20 mouse cellular contexts compared by ENCODE assay signal in the genomic region with DNA sequence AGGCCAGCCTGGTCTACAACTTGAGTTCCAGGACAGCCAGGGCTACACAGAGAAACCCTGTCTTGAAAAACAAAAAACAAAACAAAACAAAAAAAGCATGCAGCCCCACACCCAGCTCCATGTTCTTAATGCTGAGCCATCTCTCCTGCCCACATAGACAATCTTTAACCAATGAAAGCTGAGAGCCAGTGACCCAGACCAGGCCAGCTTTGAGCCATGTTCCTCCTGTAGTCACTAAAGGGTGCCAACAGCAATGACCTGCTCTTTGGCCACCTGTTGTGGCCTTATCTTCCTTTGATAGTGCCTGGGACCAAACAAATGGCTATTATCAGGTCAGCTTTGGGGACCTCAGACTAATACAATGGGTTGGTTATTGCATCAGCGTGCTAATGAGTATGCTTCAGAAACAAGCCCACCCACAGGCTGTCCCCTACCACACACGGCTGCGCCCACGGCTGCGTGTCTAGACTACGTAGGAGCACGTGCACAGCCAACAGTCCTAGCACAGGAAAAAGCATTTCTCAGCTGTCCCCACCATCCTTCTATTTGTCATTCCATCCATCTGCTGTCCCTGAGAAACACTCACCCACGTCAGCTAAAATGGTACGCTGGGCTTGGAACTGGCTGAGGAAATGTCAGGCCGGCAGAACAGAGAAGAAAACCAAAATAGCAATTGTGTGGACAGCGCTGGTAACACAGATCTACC. TPM values are rescaled to one million over a fixed set of nuclear protein-coding genes. Genes with fewer than 3 reads are reported as not detected.
DNase-seq lines count a peak whose midpoint lies in the region; ATAC-seq and TF ChIP-seq lines count a peak whose summit lies in the region.
"Had no signal": no experiment of that assay in that cellular context is flagged by ENCODE, and none has a peak within 500 bp of the region (broad histone marks: within the 10 kb centered on the region; RNA-seq: fewer than 3 reads in every experiment).

No protein-coding gene starts in this region.

- peak; percentile 66 for DNase-seq in kidney, adult 2 months
- peak; percentile 69 to 89 for DNase-seq in frontal cortex, postnatal 36 days (ENCODE audit: low spot score in 2 of 2)
- DNase-seq in left cerebral cortex, adult 18-20 months (ENCODE audit: low spot score in 2 of 2) = peak; percentile 74 to 86
- peak; percentile 74 to 90 for DNase-seq in right cerebral cortex, postnatal 10 days (ENCODE audit: low spot score in 2 of 2)
- no peak for DNase-seq in lung, postnatal 0 days (ENCODE audit: low spot score)
- DNase-seq: adrenal gland, adult 2 months; cerebellum, postnatal 10 days; kidney, postnatal 10 days; lung, postnatal 36 days had no signal

- 88% methylated on average over 11 of the region's 11 CpGs for WGBS in kidney, adult 2 months
- 78% methylated on average over 11 of the region's 11 CpGs for WGBS in kidney, embryonic 14.5 days
- whole genome bisulfite sequencing in intestine, embryonic 15.5 days = 78% methylated on average over 11 of the region's 11 CpGs
- 80% methylated on average over 11 of the region's 11 CpGs for WGBS in lung, postnatal 0 days

- no peak for TF ChIP-seq POLR2A in kidney, adult 2 months (IDR thresholded peaks at IDR 0.05; ENCODE audit: low read depth, low read length)

- no peak overlapping the region for H3K9ac ChIP-seq in kidney, embryonic 14.5 days (ENCODE audit: low read depth, low read length)
- no peak overlapping the region for H3K9ac ChIP-seq in intestine, embryonic 15.5 days
- H3K9ac ChIP-seq in lung, postnatal 0 days (replicated peaks; ENCODE audit: low read depth) = no peak overlapping the region
- H3K9ac ChIP-seq: embryonic facial prominence, embryonic 12.5 days; forebrain, embryonic 12.5 days; heart, embryonic 15.5 days; liver, embryonic 14.5 days had no signal

- no peak for ATAC-seq in kidney, embryonic 14.5 days (ENCODE audit: low FRiP score, low TSS enrichment)
- no peak for ATAC-seq in intestine, embryonic 15.5 days
- no peak for ATAC-seq in activated CD4-positive, CD25-positive, alpha-beta regulatory T cell, adult 4 months
- ATAC-seq in lung, postnatal 0 days = no peak
- ATAC-seq: hindbrain, postnatal 0 days had no signal

- no peak overlapping the region for H3K4me3 ChIP-seq in kidney, adult 2 months (ENCODE audit: insufficient read depth, low read depth, low read length)
- no peak overlapping the region for H3K4me3 ChIP-seq in kidney, embryonic 14.5 days (ENCODE audit: low read length)
- no peak overlapping the region for H3K4me3 ChIP-seq in intestine, embryonic 15.5 days (replicated peaks)
- H3K4me3 ChIP-seq in lung, postnatal 0 days (ENCODE audit: low read depth, low read length) = no peak overlapping the region
- H3K4me3 ChIP-seq: embryonic facial prominence, embryonic 12.5 days; forebrain, embryonic 12.5 days; heart, embryonic 15.5 days had no signal

- no peaks in the 10 kb centered on the region for H3K9me3 ChIP-seq in kidney, embryonic 14.5 days (ENCODE audit: control insufficient read depth, low read length)
- no peaks in the 10 kb centered on the region for H3K9me3 ChIP-seq in intestine, embryonic 15.5 days
- H3K9me3 ChIP-seq in lung, postnatal 0 days (ENCODE audit: low read length) = no peaks in the 10 kb centered on the region
- H3K9me3 ChIP-seq: embryonic facial prominence, embryonic 12.5 days; forebrain, embryonic 12.5 days; heart, embryonic 15.5 days had no signal

- no peak overlapping the region for H3K4me2 ChIP-seq in kidney, embryonic 14.5 days (replicated peaks; ENCODE audit: low read depth, low read length)
- H3K4me2 ChIP-seq in intestine, embryonic 15.5 days (replicated peaks) = no peak overlapping the region
- H3K4me2 ChIP-seq in lung, postnatal 0 days (replicated peaks; ENCODE audit: low read depth, low read length) = no peak overlapping the region
- H3K4me2 ChIP-seq: embryonic facial prominence, embryonic 12.5 days; forebrain, embryonic 12.5 days; heart, embryonic 15.5 days had no signal

- no peaks in the 10 kb centered on the region for H3K4me1 ChIP-seq in kidney, adult 2 months (ENCODE audit: control insufficient read depth, insufficient read depth, low read length)
- H3K4me1 ChIP-seq in kidney, embryonic 14.5 days (ENCODE audit: control insufficient read depth, insufficient read depth, low read length) = no peaks in the 10 kb centered on the region
- H3K4me1 ChIP-seq in intestine, embryonic 15.5 days (replicated peaks) = 0 out of 2 replicates have a peak, but pooled peaks cover 4% of the 10 kb centered on the region
- H3K4me1 ChIP-seq in lung, postnatal 0 days (ENCODE audit: insufficient read depth, low read depth, low read length) = no peaks in the 10 kb centered on the region
- H3K4me1 ChIP-seq: embryonic facial prominence, embryonic 12.5 days; forebrain, embryonic 12.5 days; heart, embryonic 15.5 days had no signal

- H3K36me3 ChIP-seq in kidney, adult 2 months (ENCODE audit: control insufficient read depth, insufficient read depth, low read length) = no peaks in the 10 kb centered on the region
- H3K36me3 ChIP-seq in kidney, embryonic 14.5 days (ENCODE audit: control insufficient read depth, insufficient read depth, low read length) = no peaks in the 10 kb centered on the region
- no peaks in the 10 kb centered on the region for H3K36me3 ChIP-seq in intestine, embryonic 15.5 days
- no peaks in the 10 kb centered on the region for H3K36me3 ChIP-seq in lung, postnatal 0 days (ENCODE audit: insufficient read depth, low read length)
- H3K36me3 ChIP-seq: embryonic facial prominence, embryonic 12.5 days; forebrain, embryonic 12.5 days; heart, embryonic 15.5 days had no signal

- TF ChIP-seq CTCF in kidney, adult 2 months (conservative IDR thresholded peaks at IDR 0.05; ENCODE audit: insufficient read depth, insufficient read length, low read depth, low read length) = no peak
- TF ChIP-seq CTCF in lung, postnatal 0 days (IDR thresholded peaks at IDR 0.05) = no peak

- no peaks in the 10 kb centered on the region for H3K27me3 ChIP-seq in kidney, adult 2 months (replicated peaks; ENCODE audit: control insufficient read depth, insufficient read depth, low read length)
- H3K27me3 ChIP-seq in kidney, embryonic 14.5 days (ENCODE audit: control insufficient read depth, insufficient read depth, low read length) = no peaks in the 10 kb centered on the region
- no peaks in the 10 kb centered on the region for H3K27me3 ChIP-seq in intestine, embryonic 15.5 days (replicated peaks)
- H3K27me3 ChIP-seq in lung, postnatal 0 days (replicated peaks; ENCODE audit: insufficient read depth, low read length) = no peaks in the 10 kb centered on the region
- H3K27me3 ChIP-seq: embryonic facial prominence, embryonic 12.5 days; heart, embryonic 15.5 days had no signal

- TF ChIP-seq EP300 in lung, postnatal 0 days (IDR thresholded peaks at IDR 0.05) = no peak

- H3K27ac ChIP-seq in kidney, adult 2 months (ENCODE audit: insufficient read depth, low read depth, low read length) = no peak overlapping the region
- H3K27ac ChIP-seq in kidney, embryonic 14.5 days (ENCODE audit: low read depth, low read length) = no peak overlapping the region
- H3K27ac ChIP-seq in intestine, embryonic 15.5 days = no peak overlapping the region
- H3K27ac ChIP-seq in lung, postnatal 0 days (ENCODE audit: low read length) = no peak overlapping the region
- H3K27ac ChIP-seq: embryonic facial prominence, embryonic 12.5 days; forebrain, embryonic 12.5 days; heart, embryonic 15.5 days; hindbrain, postnatal 0 days; liver, embryonic 14.5 days had no signal

RNA-seq across cellular contexts. Expression of a gene that starts 21.0 kb away (rescaled TPM):
- polyA plus RNA-seq in kidney, adult 2 months (2012; rRNA removed) = 40.9 and 47.2 TPM in 2 replicates
- 138 and 155 TPM in 2 replicates for polyA plus RNA-seq in kidney, embryonic 14.5 days (2014; fragmentation: Nextera tagmentation; extraction: Ambion mirVana)
- 10 to 100 TPM; 75.9 to 77.8 TPM for total RNA-seq in left cerebral cortex, adult 18-20 months (2021)
- 131 and 140 TPM in 2 replicates for polyA plus RNA-seq in intestine, embryonic 15.5 days (2015; fragmentation: Nextera tagmentation; extraction: Ambion mirVana)
- 100 to 1,000 TPM in 1 of 2 experiments, 10 to 100 TPM in 1; 85.8 to 119 TPM for polyA plus RNA-seq in activated CD4-positive, CD25-positive, alpha-beta regulatory T cell, adult 4 months (2017; shearing (Covaris generic))
- polyA plus RNA-seq in lung, postnatal 0 days (2015; fragmentation: Nextera tagmentation; extraction: Ambion mirVana) = 61.2 and 68.5 TPM in 2 replicates

RNA-seq across cellular contexts. Expression of a gene that starts 21.3 kb away (rescaled TPM):
- polyA plus RNA-seq in kidney, adult 2 months (2012; rRNA removed) = 6.3 and 8.1 TPM in 2 replicates
- 20.2 and 21.9 TPM in 2 replicates for polyA plus RNA-seq in kidney, embryonic 14.5 days (2014; fragmentation: Nextera tagmentation; extraction: Ambion mirVana)
- 1 to 10 TPM; 5.7 to 6.8 TPM for total RNA-seq in left cerebral cortex, adult 18-20 months (2021)
- polyA plus RNA-seq in intestine, embryonic 15.5 days (2015; fragmentation: Nextera tagmentation; extraction: Ambion mirVana) = 22.7 and 23.3 TPM in 2 replicates
- 10 to 100 TPM in 1 of 2 experiments, 1 to 10 TPM in 1; 6.4 to 11.9 TPM for polyA plus RNA-seq in activated CD4-positive, CD25-positive, alpha-beta regulatory T cell, adult 4 months (2017; shearing (Covaris generic))
- polyA plus RNA-seq in lung, postnatal 0 days (2015; fragmentation: Nextera tagmentation; extraction: Ambion mirVana) = 6.8 and 8.1 TPM in 2 replicates

RNA-seq across cellular contexts. Expression of a gene that starts 40.2 kb away (rescaled TPM):
- 2.1 and 3.0 TPM in 2 replicates for polyA plus RNA-seq in kidney, adult 2 months (2012; rRNA removed)
- 1.8 and 2.1 TPM in 2 replicates for polyA plus RNA-seq in kidney, embryonic 14.5 days (2014; fragmentation: Nextera tagmentation; extraction: Ambion mirVana)
- 10 to 100 TPM in 1 of 2 experiments, 1 to 10 TPM in 1; 9.8 to 11.1 TPM for total RNA-seq in left cerebral cortex, adult 18-20 months (2021)
- polyA plus RNA-seq in intestine, embryonic 15.5 days (2015; fragmentation: Nextera tagmentation; extraction: Ambion mirVana) = 1.1 and 1.9 TPM in 2 replicates
- polyA plus RNA-seq in activated CD4-positive, CD25-positive, alpha-beta regulatory T cell, adult 4 months (2017; shearing (Covaris generic)) = not detected
- polyA plus RNA-seq in lung, postnatal 0 days (2015; fragmentation: Nextera tagmentation; extraction: Ambion mirVana) = 3.9 and 4.0 TPM in 2 replicates
- total RNA-seq: adrenal gland, adult 2 months; gastrocnemius, postnatal 4 days; hindbrain, postnatal 0 days; midbrain, postnatal 0 days; neutrophil, adult 5-6 weeks had no signal
- polyA plus RNA-seq: adrenal gland, adult 2 months; midbrain, postnatal 0 days had no signal
